Mouse (Mus musculus) neural tube, embryonic 15.5 days (tissue): ENCODE data around the gene Micu1. TPM values are rescaled to one million over a fixed set of nuclear protein-coding genes. Genes with fewer than 3 reads are reported as not detected.
"Not testable (repeated sequence)": the region's sequence is repeated elsewhere in the genome, so short reads cannot be mapped to it uniquely, and the experiment has no call there.

ENCODE experiments used
- ATAC-seq: fragments of 200-750 bp; cut with Nextera tagmentation; 2 replicates; pipeline ENCODE4 v1.8.0; 2017; ENCODE audit warnings: mild to moderate bottlenecking, moderate TSS enrichment, moderate library complexity; ENCODE audit not compliant: low FRiP score
- H3K27ac ChIP-seq: fragments of 300-500 bp; sonication (generic); replicated peaks from 2 replicates; pipeline ENCODE4 v1.5.1; 2015; ENCODE audit warnings: mild to moderate bottlenecking, inconsistent platforms
- H3K27me3 ChIP-seq: fragments of 300-500 bp; sonication (generic); replicated peaks from 2 replicates; pipeline ENCODE4 v1.6.1; 2015; ENCODE audit warnings: inconsistent platforms
- H3K36me3 ChIP-seq: fragments of 300-500 bp; sonication (generic); 2 replicates; pipeline ENCODE4 v1.6.1; 2015; ENCODE audit warnings: inconsistent platforms
- H3K4me1 ChIP-seq: fragments of 300-500 bp; sonication (generic); 2 replicates; pipeline ENCODE4 v1.6.1; 2015; ENCODE audit warnings: inconsistent platforms
- H3K4me2 ChIP-seq: fragments of 300-500 bp; sonication (generic); 2 replicates; pipeline ENCODE4 v1.6.1; 2015; ENCODE audit warnings: inconsistent platforms, mild to moderate bottlenecking, moderate library complexity
- H3K4me3 ChIP-seq: fragments of 300-500 bp; sonication (generic); replicated peaks from 2 replicates; pipeline ENCODE4 v1.5.1; 2015; ENCODE audit warnings: mild to moderate bottlenecking, inconsistent platforms
- H3K9ac ChIP-seq: fragments of 300-500 bp; sonication (generic); replicated peaks from 2 replicates; pipeline ENCODE4 v1.6.1; 2015; ENCODE audit warnings: mild to moderate bottlenecking, inconsistent platforms
- H3K9me3 ChIP-seq: fragments of 300-500 bp; sonication (generic); replicated peaks from 2 replicates; pipeline ENCODE4 v1.6.1; 2016; ENCODE audit warnings: inconsistent platforms
- WGBS: fragments of 180-500 bp; shearing (Covaris S2); methylation state at CpG from one replicate; pipeline ENCODE4 v1.1.7; 2015; ENCODE audit warnings: mixed read lengths; 5-methylcytosine and 5-hydroxymethylcytosine counted together
- polyA plus RNA-seq: library from polyadenylated mRNA; unstranded; fragments of >200 nt; fragmentation: Nextera tagmentation; extraction: Ambion mirVana; gene quantifications from 2 replicates; pipeline ENCODE4 v1.2.1, GENCODE M21; 2015

Micu1 gene
- 88.2 and 92.6 TPM in 2 replicates for polyA plus RNA-seq

DNA sequence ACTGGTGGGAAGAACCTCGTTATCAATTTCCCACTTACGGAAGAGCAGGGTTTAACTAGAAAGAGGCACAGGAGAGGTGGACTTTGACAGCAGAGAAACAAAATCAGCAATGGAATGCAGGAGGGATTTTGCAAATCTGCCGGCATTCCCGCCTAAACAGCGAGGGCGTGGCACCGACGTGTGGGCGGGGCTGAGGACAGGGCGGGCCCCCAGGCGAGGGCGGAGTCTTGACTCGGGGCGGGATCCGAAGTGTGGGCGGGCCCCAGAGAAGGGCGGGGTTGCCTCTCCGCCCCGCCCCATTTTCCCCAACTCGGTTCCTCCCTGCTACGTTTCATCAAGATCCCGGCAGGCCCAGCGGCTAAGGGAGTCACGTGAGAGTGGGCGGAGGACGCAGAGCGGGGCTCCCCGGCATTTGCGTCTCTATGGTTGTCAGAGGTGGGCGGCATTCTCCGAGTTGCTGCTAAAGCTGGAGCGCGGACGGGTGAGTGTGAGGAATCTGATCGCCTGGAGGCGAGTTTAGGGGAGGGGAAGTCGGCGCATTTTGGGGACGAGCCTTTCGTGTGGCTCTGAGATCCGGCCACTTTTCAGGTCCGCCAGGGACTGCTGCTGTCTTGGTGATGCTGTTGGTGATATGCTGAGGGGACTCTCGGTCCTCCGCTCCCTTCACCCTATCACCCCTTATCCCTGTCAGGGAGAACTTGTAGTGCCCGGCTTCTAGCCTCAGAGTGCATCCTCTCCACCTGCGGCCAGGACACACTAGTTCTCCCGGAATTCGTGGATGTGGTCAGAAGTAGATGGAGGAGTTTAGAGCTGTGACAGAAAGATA lies at the start of gene Micu1:
Gene Micu1 (plus strand): TSS at position 271 of the 826 bp plus-strand sequence.
- peaks cover 9% of the 10 kb centered on the region for H3K4me1 ChIP-seq
- peak within 1 kb of the TSS; percentile 78 for H3K9ac ChIP-seq
- H3K27ac ChIP-seq: peak within 1 kb of the TSS; percentile 78
- H3K4me3 ChIP-seq: peak within 1 kb of the TSS; percentile 76
- H3K4me2 ChIP-seq: peak within 1 kb of the TSS; percentile 69
- H3K36me3 ChIP-seq: no peaks in the 10 kb centered on the region
- no peaks in the 10 kb centered on the region for H3K9me3 ChIP-seq
- no peaks in the 10 kb centered on the region for H3K27me3 ChIP-seq
- peak; percentile 99 for ATAC-seq
- WGBS: under 1% methylated on average over 48 of the region's 48 CpGs

DNA sequence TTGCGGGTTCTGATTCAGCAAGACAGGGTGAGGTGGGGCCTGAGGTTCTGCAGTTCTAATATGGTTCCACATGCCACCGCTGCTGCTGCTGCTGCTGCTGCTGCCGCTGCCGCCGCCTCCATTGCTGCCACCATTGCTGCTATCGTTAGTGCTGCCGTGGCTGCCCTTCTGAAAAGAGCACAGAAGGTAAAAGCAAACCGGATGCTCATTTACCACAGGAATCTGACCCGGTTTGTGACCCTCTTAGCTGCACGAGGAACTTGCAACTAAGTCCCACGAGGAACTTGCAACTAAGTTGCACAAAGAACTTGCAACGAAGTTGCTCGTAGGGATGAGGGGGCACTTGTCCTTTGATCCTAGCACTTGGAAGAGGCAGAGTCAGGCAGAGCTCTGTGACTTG lies 45.5 kb upstream of the Micu1 start:
- Histone ChIP-seq H3K27me3 (no peaks in the 10 kb centered on the region), H3K9me3 (no peaks in the 10 kb centered on the region), H3K36me3 (no peaks in the 10 kb centered on the region), H3K27ac (no peak overlapping the region), H3K4me1 (no peaks in the 10 kb centered on the region), H3K4me2 (no peak overlapping the region), H3K4me3 (no peak overlapping the region), H3K9ac (no peak overlapping the region)
- ATAC-seq: no peak
- WGBS: 86% methylated on average over 13 of the region's 13 CpGs

DNA sequence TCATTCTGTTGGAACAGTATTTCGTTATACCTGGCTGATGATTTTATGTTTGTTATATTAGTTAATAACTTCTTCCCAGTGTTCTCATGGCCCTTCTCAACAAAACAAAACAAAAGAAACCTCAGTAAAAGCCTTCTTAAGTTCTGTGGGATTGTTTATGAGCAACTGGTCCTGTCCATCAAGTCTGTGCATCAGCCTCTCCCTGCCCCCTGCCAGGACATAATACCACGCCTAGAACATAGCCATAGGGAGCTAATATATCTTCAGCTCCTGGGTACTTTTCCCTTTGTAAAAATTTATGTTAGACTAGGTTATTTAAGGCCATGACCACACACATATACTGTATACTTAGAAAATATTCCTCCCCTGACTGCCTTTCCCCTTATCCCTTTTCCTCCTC lies 37.5 kb upstream of the Micu1 start:
- no peak overlapping the region for H3K4me2 ChIP-seq
- no peaks in the 10 kb centered on the region for H3K9me3 ChIP-seq
- H3K4me1 ChIP-seq: 0 out of 2 replicates have a peak, but pooled peaks cover 4% of the 10 kb centered on the region
- H3K36me3 ChIP-seq: no peaks in the 10 kb centered on the region
- no peak overlapping the region for H3K4me3 ChIP-seq
- 70% methylated on average over 2 of the region's 2 CpGs for WGBS
- no peaks in the 10 kb centered on the region for H3K27me3 ChIP-seq
- no peak overlapping the region for H3K27ac ChIP-seq
- no peak overlapping the region for H3K9ac ChIP-seq
- no peak for ATAC-seq

DNA sequence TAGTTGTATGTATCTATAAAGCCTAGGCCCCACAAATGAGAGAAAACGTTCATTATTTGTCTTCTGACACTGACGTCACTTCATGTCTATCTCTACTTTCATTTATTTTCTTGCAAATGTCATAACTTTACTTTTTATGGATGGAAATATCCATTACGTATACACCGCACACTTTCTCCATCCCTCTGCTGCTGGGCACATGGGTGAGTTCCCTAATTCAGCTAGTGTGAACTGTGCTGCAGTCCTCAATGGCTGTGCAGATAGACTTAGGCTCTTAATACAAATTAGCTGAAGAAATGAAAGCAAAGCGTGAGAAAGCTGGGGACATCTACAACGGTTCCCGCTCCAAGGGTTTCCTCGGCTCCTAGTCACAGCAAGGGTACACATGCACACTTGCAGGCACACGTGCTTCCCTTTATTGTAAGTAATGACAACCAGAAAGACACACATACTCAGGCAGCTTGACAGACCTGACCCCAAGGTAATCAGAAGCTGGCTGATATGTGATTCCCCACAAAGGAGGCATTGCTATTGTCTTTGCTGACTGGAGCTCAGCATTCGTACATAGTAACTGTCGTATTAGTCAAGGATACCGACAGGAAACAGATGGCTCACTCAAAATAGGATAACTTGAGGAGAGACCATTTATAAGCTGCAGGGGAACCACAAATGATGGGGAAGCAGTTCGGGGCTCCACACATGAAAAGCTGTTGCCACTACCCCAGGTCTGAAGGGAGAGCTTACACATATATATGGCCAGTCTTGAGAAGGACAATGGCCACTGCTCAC lies 36.6 kb upstream of the Micu1 start:
- ATAC-seq: no peak
- Histone ChIP-seq H3K9ac (no peak overlapping the region), H3K27me3 (no peaks in the 10 kb centered on the region), H3K27ac (no peak overlapping the region), H3K36me3 (no peaks in the 10 kb centered on the region), H3K9me3 (no peaks in the 10 kb centered on the region), H3K4me2 (no peak overlapping the region), H3K4me1 (0 out of 2 replicates have a peak, but pooled peaks cover 4% of the 10 kb centered on the region), H3K4me3 (no peak overlapping the region)
- 75% methylated on average over 13 of the region's 13 CpGs for WGBS

DNA sequence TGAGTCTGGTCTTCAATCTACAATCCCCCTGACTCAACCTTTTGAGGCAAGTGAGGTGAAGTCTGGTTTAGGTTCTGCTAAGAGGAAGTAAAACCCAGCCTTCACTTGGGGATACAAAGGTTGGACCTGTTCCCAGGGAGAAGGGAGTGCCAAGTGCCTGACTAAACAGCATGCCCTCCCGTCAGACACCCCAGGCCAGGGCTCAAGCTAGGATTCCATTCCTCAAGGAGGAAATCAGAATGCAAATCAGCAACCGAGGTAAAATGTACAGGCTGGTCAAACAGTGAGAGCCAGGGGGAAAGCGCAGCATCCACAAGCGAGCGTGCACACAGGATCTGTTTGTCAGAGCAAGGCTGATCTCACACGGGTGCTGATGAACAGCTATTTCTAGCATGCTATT lies 34.9 kb upstream of the Micu1 start:
- 0 out of 2 replicates have a peak, but pooled peaks cover 4% of the 10 kb centered on the region for H3K4me1 ChIP-seq
- WGBS: 54% methylated on average over 6 of the region's 6 CpGs
- H3K4me3 ChIP-seq: no peak overlapping the region
- no peaks in the 10 kb centered on the region for H3K36me3 ChIP-seq
- H3K27me3 ChIP-seq: no peaks in the 10 kb centered on the region
- no peak overlapping the region for H3K27ac ChIP-seq
- no peak overlapping the region for H3K4me2 ChIP-seq
- H3K9me3 ChIP-seq: no peaks in the 10 kb centered on the region
- no peak overlapping the region for H3K9ac ChIP-seq
- no peak for ATAC-seq

DNA sequence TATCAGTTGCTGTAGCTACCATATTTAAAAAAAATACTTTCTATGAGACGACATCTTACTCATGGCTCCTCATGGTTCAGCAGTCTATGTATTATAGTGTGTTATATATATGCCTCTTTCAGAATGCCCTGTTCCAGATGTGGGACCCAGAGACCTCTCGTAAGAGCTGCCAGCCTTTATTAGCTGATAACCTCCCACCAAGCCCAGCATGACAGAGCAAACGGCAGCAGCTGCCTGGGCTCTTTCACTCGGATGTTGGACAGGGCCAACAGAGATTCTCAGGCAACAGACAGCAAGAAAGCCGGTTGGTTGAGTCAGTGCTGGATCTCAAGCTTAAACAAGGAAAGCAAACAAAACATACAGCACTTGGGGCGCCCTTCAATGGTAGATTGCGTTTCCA lies 33.8 kb upstream of the Micu1 start:
- Histone ChIP-seq H3K27me3 (no peaks in the 10 kb centered on the region), H3K4me2 (no peak overlapping the region), H3K9ac (no peak overlapping the region), H3K4me3 (no peak overlapping the region), H3K4me1 (0 out of 2 replicates have a peak, but pooled peaks cover 4% of the 10 kb centered on the region), H3K9me3 (no peaks in the 10 kb centered on the region), H3K27ac (no peak overlapping the region), H3K36me3 (no peaks in the 10 kb centered on the region)
- WGBS: 80% methylated on average over 7 of the region's 7 CpGs
- no peak for ATAC-seq

DNA sequence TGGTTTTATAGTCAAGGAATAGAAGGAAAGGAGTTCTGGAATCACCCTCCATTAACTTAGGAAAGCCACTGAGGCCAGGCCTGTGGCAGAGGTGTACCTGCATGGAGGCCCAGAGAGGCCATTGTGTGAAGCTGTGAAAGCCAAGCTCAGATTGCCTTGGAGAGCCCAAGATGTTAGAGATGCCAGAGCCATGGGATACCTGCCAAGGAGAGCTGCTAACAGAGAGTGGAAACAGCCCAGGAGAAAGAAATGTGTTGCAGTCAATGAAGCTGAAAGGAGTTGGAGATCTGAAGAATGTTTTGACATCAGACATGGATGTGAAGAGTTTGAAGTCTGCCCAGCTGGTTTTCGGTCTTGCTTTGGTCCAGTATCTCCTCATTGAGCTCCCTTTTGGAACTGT lies 24.4 kb upstream of the Micu1 start:
- H3K27me3 ChIP-seq: no peaks in the 10 kb centered on the region
- no peak overlapping the region for H3K27ac ChIP-seq
- no peaks in the 10 kb centered on the region for H3K36me3 ChIP-seq
- no peak overlapping the region for H3K4me3 ChIP-seq
- H3K9me3 ChIP-seq: no peaks in the 10 kb centered on the region
- H3K4me2 ChIP-seq: no peak overlapping the region
- WGBS: 91% methylated on average over 1 of the region's 1 CpGs
- no peaks in the 10 kb centered on the region for H3K4me1 ChIP-seq
- ATAC-seq: no peak
- no peak overlapping the region for H3K9ac ChIP-seq

DNA sequence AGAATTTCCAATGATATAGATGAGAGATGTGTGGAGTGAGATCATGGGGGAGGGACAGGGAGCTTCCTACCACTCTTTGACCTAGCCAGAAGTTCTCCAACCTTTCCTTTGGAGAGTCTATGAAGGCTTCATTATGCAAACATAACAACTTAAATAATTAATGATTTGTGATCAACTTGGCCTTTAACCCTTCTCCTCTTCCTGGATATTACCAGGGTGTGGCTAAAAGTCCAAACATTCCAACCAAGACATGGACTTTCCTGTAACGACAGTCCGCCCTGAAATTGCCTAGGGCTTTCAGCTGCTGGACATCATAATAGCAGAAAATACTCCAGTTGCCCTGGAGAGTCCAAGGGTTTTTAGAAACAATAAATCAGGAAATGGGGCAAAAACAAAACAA lies 23.1 kb upstream of the Micu1 start:
- 85% methylated on average over 2 of the region's 2 CpGs for WGBS

DNA sequence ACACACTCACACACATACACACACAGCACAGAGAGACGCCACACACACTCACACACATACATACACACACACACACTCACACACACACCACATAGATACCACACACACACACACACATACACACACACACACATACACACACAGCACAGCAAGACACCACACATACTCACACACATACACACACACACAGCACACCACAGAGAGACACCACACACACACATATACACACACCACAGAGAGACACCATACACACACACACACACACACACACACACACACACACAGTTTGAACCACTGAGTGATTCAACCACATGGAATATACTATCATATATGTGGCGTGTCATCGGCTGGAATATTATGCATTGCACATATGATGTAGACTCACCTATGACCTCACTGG lies 16.7 kb upstream of the Micu1 start:
- H3K27me3 ChIP-seq, H3K4me2 ChIP-seq, H3K9me3 ChIP-seq, H3K36me3 ChIP-seq, ATAC-seq, H3K4me3 ChIP-seq, H3K27ac ChIP-seq, H3K9ac ChIP-seq, H3K4me1 ChIP-seq: not testable (repeated sequence)
- 91% methylated on average over 3 of the region's 3 CpGs for WGBS

More for the DNA sequence above, 23.1 kb upstream of the Micu1 start:
- no peak overlapping the region for H3K4me3 ChIP-seq
- H3K36me3 ChIP-seq: no peaks in the 10 kb centered on the region
- no peak for ATAC-seq
- no peak overlapping the region for H3K27ac ChIP-seq
- no peaks in the 10 kb centered on the region for H3K4me1 ChIP-seq
- no peaks in the 10 kb centered on the region for H3K9me3 ChIP-seq
- no peak overlapping the region for H3K4me2 ChIP-seq
- H3K27me3 ChIP-seq: no peaks in the 10 kb centered on the region
- H3K9ac ChIP-seq: no peak overlapping the region

DNA sequence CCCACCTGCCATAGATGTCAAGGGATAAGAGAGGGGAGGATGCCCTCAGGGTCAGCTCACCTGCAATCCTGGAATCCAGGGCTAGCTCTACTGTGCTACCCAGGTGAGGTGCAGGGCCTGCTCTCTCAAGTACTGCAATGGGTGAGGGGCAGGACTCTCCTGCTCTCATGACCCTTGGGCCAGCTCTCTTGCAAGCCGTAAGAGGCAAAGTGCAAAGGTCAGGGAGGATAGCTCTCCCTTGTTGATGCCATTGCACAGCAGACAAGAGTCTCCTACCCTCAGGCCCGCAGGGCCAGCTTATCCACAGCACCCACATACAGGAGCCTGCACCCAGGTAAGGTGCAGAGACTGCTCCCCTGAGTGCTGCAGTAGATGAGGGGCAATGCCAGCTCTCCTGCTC lies 15.2 kb upstream of the Micu1 start:
- Histone ChIP-seq H3K27ac (no peak overlapping the region), H3K36me3 (no peaks in the 10 kb centered on the region), H3K4me1 (0 out of 2 replicates have a peak, but pooled peaks cover 2% of the 10 kb centered on the region), H3K4me3 (no peak overlapping the region), H3K27me3 (no peaks in the 10 kb centered on the region), H3K9ac (no peak overlapping the region), H3K9me3 (no peaks in the 10 kb centered on the region), H3K4me2 (no peak overlapping the region)
- no peak for ATAC-seq
- 87% methylated on average over 2 of the region's 2 CpGs for whole genome bisulfite sequencing

DNA sequence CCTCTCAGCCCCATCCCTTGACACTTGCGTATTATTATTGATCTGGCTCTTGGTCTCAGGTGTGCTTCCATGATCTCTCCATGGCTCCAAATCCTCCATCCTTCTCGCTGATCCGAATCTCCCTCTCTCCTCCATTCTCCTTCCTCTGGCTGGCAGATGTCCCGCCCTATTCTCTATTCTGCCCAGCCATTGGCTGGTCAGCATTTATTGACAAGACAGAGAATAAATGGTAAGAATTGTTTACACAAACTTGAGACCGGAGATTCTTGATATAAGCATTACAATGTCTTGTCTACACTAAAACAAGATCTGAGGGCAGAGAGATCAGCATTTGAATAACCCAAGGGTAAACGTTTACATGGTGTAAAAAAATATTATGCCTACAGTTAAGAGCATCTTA lies 12.4 kb upstream of the Micu1 start:
- Histone ChIP-seq H3K27me3 (no peaks in the 10 kb centered on the region), H3K4me3 (no peak overlapping the region), H3K4me1 (0 out of 2 replicates have a peak, but pooled peaks cover 2% of the 10 kb centered on the region), H3K9ac (no peak overlapping the region), H3K27ac (no peak overlapping the region), H3K4me2 (no peak overlapping the region), H3K36me3 (no peaks in the 10 kb centered on the region), H3K9me3 (no peaks in the 10 kb centered on the region)
- no peak for ATAC-seq
- 58% methylated on average over 6 of the region's 6 CpGs for WGBS

DNA sequence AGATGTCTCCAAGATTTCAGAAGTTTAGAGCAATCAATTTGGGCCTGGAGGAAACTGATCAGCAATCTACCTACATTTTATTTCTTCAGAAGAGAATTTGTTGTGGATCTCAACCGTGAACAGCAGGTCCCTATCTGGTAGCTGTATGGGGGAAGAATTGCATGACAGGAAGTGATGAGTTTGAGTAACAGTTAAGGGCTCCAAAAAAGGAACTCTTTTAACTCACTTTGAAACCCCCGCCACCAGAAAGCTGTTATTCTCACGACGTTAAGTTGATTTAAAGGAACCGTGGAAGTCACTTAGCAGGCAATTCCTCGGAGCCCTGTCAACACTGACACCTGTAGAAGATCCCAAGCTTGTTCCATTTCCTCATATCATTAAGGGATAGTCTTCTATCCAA lies 9.8 kb upstream of the Micu1 start:
- ATAC-seq: no peak
- WGBS: 77% methylated on average over 6 of the region's 6 CpGs
- Histone ChIP-seq H3K27me3 (no peaks in the 10 kb centered on the region), H3K9me3 (no peaks in the 10 kb centered on the region), H3K36me3 (no peaks in the 10 kb centered on the region), H3K4me1 (no peaks in the 10 kb centered on the region), H3K9ac (no peak overlapping the region), H3K4me2 (no peak overlapping the region), H3K27ac (no peak overlapping the region), H3K4me3 (no peak overlapping the region)
